Mouse (Mus musculus): ENCODE measurements around the gene Ctnna2.

DNA sequence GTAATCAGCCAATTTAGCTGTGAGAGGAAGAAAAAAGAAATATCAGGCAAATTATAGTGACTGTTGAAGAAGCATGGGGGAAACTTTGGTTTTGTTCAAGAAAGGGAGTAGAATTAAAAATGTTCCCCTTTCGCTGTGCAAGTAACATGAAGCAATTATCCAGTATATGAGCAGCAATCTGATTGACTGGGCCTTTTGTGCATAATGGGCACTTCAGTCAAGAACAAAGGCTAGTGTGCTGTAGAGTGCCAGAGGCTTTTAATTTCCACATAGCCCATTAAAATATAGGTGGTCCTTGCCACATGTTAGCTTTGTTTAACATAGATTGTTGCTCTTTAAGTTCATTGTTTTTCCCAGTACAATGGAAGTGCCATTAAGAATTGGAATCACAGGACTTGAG lies 566.0 kb downstream of the Ctnna2 start:
- TF ChIP-seq CTCF (IDR thresholded peaks at IDR 0.05; ENCODE audit: low read depth), result no peak
- no peak for TF ChIP-seq EP300 (IDR thresholded peaks at IDR 0.05; ENCODE audit: low read depth)

All from liver, postnatal 0 days (tissue).